Mouse (Mus musculus): ENCODE measurements around the gene Shank1. TPM values are rescaled to one million over a fixed set of nuclear protein-coding genes. Genes with fewer than 3 reads are reported as not detected.
A peak's percentile ranks its signal among the peaks of the same experiment; 100 is the strongest.

The Shank1 gene
- polyA plus RNA-seq, 1 experiment from 2014 or later = 6.9 TPM

DNA sequence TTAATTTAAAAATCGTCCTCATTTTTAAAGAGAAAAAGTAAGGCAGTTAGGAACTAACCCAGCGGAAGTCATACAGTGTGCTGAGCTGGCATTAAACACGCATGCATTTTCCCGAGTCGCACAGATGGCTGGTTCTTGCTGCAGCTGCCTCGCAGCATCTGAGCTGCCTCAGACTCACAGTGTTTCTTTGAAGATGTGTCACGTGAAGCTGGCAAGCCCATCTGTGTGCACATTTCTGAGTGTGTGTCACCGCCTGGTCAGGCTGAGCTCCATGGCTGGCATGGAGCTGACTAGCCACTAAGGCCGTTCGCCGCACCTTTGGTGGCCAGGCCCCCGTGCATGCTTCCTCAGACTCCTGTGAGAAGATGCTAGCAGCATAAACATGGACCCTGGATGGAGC, 72.5 kb downstream of the Shank1 start:
- ATAC-seq (ENCODE audit: low FRiP score) (no peak), DNase-seq (ENCODE audit: low spot score) (peak; percentile 19)
- no peaks in the 10 kb centered on the region; the same call in 1 of the 2 replicates for H3K4me1 ChIP-seq (replicated peaks; ENCODE audit: control insufficient read depth, insufficient read depth, low read length)
- H3K27ac ChIP-seq (ENCODE audit: low read depth, low read length) = peak overlapping the region; percentile 47; the same call in 1 of the 2 replicates
- H3K36me3 ChIP-seq (ENCODE audit: control insufficient read depth, insufficient read depth, low read length) = no peaks in the 10 kb centered on the region
- H3K4me2 ChIP-seq (replicated peaks; ENCODE audit: low read depth, low read length) = no peak overlapping the region
- H3K9ac ChIP-seq (ENCODE audit: low read depth, low read length) = no peak overlapping the region
- H3K4me3 ChIP-seq (ENCODE audit: low read depth, low read length) = no peak overlapping the region
- H3K27me3 ChIP-seq (ENCODE audit: control insufficient read depth, insufficient read depth, low read length) = peaks cover 4% of the 10 kb centered on the region; the same call in 1 of the 2 replicates
- WGBS = 77% methylated on average over 12 of the region's 12 CpGs
- H3K9me3 ChIP-seq (ENCODE audit: control insufficient read depth, low read length) = no peaks in the 10 kb centered on the region

DNA sequence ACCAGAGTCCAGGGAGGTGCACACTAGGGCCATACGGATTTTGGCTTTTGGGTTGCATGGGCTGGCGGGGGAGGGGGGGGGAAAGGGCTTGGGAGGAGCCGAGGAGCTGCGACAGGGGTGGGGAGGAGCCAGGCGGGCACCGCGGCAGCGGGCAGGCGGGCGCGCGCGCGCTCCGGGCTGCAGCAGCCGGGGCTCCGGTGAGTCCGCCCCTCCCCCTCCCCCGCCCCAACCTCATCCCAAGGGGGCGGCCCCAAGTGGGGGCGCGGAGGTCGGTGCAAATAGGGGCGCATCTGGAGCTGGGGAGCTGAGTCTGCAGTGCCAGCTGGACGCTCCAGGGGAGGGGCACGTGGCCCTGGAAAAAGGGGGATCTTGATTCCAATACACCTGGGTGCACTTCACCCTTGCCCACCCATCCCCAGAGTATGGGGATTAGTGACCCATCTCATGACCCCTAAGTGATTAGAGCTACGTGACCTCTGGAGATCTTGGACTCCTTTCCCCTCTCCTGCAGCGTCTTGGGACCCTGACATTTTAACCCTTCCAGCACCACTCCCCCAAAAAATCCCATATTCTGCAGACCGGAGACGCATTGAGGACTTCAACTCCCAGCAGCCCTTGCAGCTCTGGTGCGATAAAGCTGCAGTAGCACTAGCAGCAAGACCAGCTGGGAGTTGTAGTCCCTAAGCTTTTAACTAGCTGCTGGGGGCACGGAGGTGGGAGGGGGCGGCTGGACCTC, 74.1 kb downstream of the Shank1 start, which contains the start of gene Syt3:
Gene Syt3 (plus strand): TSS at position 123 of the 736 bp plus-strand sequence.
- Histone ChIP-seq H3K4me3 (ENCODE audit: low read depth, low read length) (peak within 1 kb of the TSS; percentile 45), H3K9ac (ENCODE audit: low read depth, low read length) (peak within 1 kb of the TSS; percentile 40), H3K36me3 (ENCODE audit: control insufficient read depth, insufficient read depth, low read length) (no peaks in the 10 kb centered on the region), H3K27ac (ENCODE audit: low read depth, low read length) (no peak within 1 kb of the TSS), H3K4me2 (replicated peaks; ENCODE audit: low read depth, low read length) (peak within 1 kb of the TSS; percentile 90), H3K27me3 (ENCODE audit: control insufficient read depth, insufficient read depth, low read length) (peaks cover 4% of the 10 kb centered on the region; the same call in 1 of the 2 replicates), H3K9me3 (ENCODE audit: control insufficient read depth, low read length) (no peaks in the 10 kb centered on the region), H3K4me1 (replicated peaks; ENCODE audit: control insufficient read depth, insufficient read depth, low read length) (no peaks in the 10 kb centered on the region; the same call in 1 of the 2 replicates)
- DNase-seq (ENCODE audit: low spot score) (peak; percentile 82), ATAC-seq (ENCODE audit: low FRiP score) (peak; percentile 87)
- WGBS = under 1% methylated on average over 24 of the region's 33 CpGs

DNA sequence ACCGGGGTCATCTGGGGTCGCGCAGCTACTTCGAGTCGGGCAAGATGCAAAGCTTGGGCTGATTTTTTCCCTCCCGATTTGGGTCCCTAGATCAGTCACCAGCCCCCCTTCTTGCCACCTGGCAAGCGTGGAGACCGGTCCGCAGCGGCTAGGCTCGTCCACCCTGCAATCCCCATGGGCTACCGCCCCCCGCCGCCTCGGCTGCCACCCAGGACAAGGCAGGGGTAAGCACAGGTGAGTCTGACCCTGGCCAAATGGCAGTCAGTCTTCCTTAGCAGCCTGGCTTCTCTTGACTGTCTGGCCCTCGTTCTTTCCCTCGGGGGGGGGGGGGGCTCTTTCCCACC, 74.6 kb downstream of the Shank1 start:
- no peak overlapping the region for H3K27ac ChIP-seq (ENCODE audit: low read depth, low read length)
- H3K27me3 ChIP-seq (ENCODE audit: control insufficient read depth, insufficient read depth, low read length) = peaks cover 4% of the 10 kb centered on the region; the same call in 1 of the 2 replicates
- peak overlapping the region; percentile 45 for H3K4me3 ChIP-seq (ENCODE audit: low read depth, low read length)
- H3K4me2 ChIP-seq (replicated peaks; ENCODE audit: low read depth, low read length) = peak overlapping the region; percentile 90
- DNase-seq (ENCODE audit: low spot score) (no peak), ATAC-seq (ENCODE audit: low FRiP score) (peak; percentile 73)
- no peaks in the 10 kb centered on the region for H3K36me3 ChIP-seq (ENCODE audit: control insufficient read depth, insufficient read depth, low read length)
- H3K9ac ChIP-seq (ENCODE audit: low read depth, low read length) = peak overlapping the region; percentile 29; the same call in 1 of the 2 replicates
- no peaks in the 10 kb centered on the region for H3K9me3 ChIP-seq (ENCODE audit: control insufficient read depth, low read length)
- under 1% methylated on average over 15 of the region's 17 CpGs for WGBS
- no peaks in the 10 kb centered on the region; the same call in 1 of the 2 replicates for H3K4me1 ChIP-seq (replicated peaks; ENCODE audit: control insufficient read depth, insufficient read depth, low read length)

DNA sequence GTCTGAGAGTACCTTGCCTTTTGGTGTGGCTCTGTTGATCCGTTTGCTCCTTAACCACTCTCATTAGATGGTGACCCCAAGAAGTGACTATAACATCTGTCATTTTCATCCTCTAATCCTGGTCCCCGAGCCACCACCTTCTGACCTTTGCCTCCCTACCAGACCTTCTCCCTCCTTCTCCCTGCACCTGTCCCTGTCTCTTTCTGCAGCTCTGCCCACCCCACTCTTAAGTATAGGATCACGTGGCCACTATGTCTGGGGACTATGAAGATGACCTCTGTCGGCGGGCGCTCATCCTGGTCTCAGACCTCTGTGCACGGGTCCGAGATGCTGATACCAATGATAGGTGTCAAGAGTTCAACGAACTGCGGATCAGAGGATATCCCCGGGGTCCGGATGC, 75.7 kb downstream of the Shank1 start, which contains the start of gene 1700008O03Rik:
Gene 1700008O03Rik (minus strand): TSS at position 101 of the 400 bp plus-strand sequence.
- H3K9me3 ChIP-seq (ENCODE audit: control insufficient read depth, low read length) = no peaks in the 10 kb centered on the region
- 82% methylated on average over 12 of the region's 12 CpGs for WGBS
- no peak within 1 kb of the TSS for H3K27ac ChIP-seq (ENCODE audit: low read depth, low read length)
- peak within 1 kb of the TSS; percentile 45 for H3K4me3 ChIP-seq (ENCODE audit: low read depth, low read length)
- no peaks in the 10 kb centered on the region for H3K36me3 ChIP-seq (ENCODE audit: control insufficient read depth, insufficient read depth, low read length)
- DNase-seq (ENCODE audit: low spot score) (no peak), ATAC-seq (ENCODE audit: low FRiP score) (no peak)
- H3K9ac ChIP-seq (ENCODE audit: low read depth, low read length) = peak within 1 kb of the TSS; percentile 29; the same call in 1 of the 2 replicates
- H3K27me3 ChIP-seq (ENCODE audit: control insufficient read depth, insufficient read depth, low read length) = peaks cover 4% of the 10 kb centered on the region; the same call in 1 of the 2 replicates
- H3K4me2 ChIP-seq (replicated peaks; ENCODE audit: low read depth, low read length) = peak within 1 kb of the TSS; percentile 90
- H3K4me1 ChIP-seq (replicated peaks; ENCODE audit: control insufficient read depth, insufficient read depth, low read length) = no peaks in the 10 kb centered on the region; the same call in 1 of the 2 replicates

DNA sequence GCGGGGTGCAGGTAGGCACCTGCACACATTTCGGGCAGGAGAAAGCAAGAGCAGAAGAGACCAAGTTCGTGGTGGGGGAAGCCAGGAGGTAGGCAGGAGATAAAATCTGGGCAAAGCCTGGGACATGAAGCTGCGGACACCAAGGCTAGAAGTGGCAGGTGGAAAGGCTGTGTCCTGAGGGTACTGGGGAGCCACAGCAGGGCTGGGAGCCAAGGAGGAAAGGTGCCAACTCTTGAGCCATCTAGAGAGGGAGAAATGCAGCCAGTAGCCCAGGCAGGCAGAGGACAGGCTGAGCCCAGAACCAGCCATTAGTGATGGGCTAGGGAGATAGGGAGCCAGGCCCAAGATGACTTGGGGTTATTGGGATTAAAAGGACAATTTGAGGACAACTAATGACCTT, 81.8 kb downstream of the Shank1 start:
- Histone ChIP-seq H3K4me3 (ENCODE audit: low read depth, low read length) (no peak overlapping the region), H3K27ac (ENCODE audit: low read depth, low read length) (no peak overlapping the region), H3K27me3 (ENCODE audit: control insufficient read depth, insufficient read depth, low read length) (no peaks in the 10 kb centered on the region), H3K4me1 (replicated peaks; ENCODE audit: control insufficient read depth, insufficient read depth, low read length) (no peaks in the 10 kb centered on the region), H3K9me3 (ENCODE audit: control insufficient read depth, low read length) (no peaks in the 10 kb centered on the region), H3K4me2 (replicated peaks; ENCODE audit: low read depth, low read length) (no peak overlapping the region), H3K36me3 (ENCODE audit: control insufficient read depth, insufficient read depth, low read length) (no peaks in the 10 kb centered on the region), H3K9ac (ENCODE audit: low read depth, low read length) (no peak overlapping the region)
- 87% methylated on average over 4 of the region's 4 CpGs for WGBS
- DNase-seq (ENCODE audit: low spot score) (no peak), ATAC-seq (ENCODE audit: low FRiP score) (no peak)

DNA sequence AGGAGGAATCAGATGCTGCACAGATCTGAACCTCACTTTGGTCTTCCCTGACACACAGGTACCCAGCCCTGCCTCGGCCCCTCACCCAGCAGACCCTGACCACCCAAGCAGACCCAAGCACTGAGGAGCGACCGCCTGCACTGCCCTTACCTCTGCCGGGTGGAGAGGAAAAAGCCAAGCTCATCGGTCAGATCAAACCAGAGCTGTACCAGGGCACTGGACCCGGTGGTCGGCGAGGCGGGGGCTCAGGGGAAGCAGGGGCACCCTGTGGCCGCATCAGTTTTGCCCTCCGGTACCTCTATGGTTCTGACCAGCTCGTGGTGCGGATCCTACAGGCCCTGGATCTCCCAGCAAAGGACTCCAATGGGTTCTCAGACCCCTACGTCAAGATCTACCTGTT, 82.3 kb downstream of the Shank1 start:
- Histone ChIP-seq H3K9ac (ENCODE audit: low read depth, low read length) (no peak overlapping the region), H3K9me3 (ENCODE audit: control insufficient read depth, low read length) (no peaks in the 10 kb centered on the region), H3K4me2 (replicated peaks; ENCODE audit: low read depth, low read length) (no peak overlapping the region), H3K4me1 (replicated peaks; ENCODE audit: control insufficient read depth, insufficient read depth, low read length) (no peaks in the 10 kb centered on the region), H3K4me3 (ENCODE audit: low read depth, low read length) (no peak overlapping the region), H3K36me3 (ENCODE audit: control insufficient read depth, insufficient read depth, low read length) (no peaks in the 10 kb centered on the region), H3K27ac (ENCODE audit: low read depth, low read length) (no peak overlapping the region), H3K27me3 (ENCODE audit: control insufficient read depth, insufficient read depth, low read length) (no peaks in the 10 kb centered on the region)
- no peak for ATAC-seq (ENCODE audit: low FRiP score)
- no peak for DNase-seq (ENCODE audit: low spot score)
- 84% methylated on average over 14 of the region's 14 CpGs for WGBS

DNA sequence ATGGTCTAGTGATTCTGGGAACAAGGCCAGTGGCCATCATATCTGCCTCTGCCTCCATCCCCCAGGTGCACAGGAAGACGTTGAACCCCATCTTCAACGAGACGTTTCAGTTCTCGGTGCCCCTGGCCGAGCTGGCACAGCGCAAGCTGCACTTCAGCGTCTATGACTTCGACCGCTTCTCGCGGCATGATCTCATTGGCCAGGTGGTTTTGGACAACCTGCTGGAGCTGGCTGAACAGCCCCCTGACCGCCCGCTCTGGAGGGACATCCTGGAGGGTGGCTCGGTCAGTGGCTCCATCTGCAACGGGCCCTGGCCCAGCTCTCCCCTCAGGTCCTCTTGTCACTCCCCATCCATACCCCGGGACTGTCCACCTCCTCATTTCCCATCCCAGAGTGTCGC, 83.2 kb downstream of the Shank1 start:
- ATAC-seq (ENCODE audit: low FRiP score) (no peak), DNase-seq (ENCODE audit: low spot score) (no peak)
- no peak overlapping the region for H3K4me2 ChIP-seq (replicated peaks; ENCODE audit: low read depth, low read length)
- no peak overlapping the region for H3K9ac ChIP-seq (ENCODE audit: low read depth, low read length)
- H3K4me3 ChIP-seq (ENCODE audit: low read depth, low read length) = no peak overlapping the region
- no peak overlapping the region for H3K27ac ChIP-seq (ENCODE audit: low read depth, low read length)
- 91% methylated on average over 17 of the region's 17 CpGs for WGBS
- H3K36me3 ChIP-seq (ENCODE audit: control insufficient read depth, insufficient read depth, low read length) = no peaks in the 10 kb centered on the region
- no peaks in the 10 kb centered on the region for H3K4me1 ChIP-seq (replicated peaks; ENCODE audit: control insufficient read depth, insufficient read depth, low read length)
- H3K27me3 ChIP-seq (ENCODE audit: control insufficient read depth, insufficient read depth, low read length) = no peaks in the 10 kb centered on the region
- no peaks in the 10 kb centered on the region for H3K9me3 ChIP-seq (ENCODE audit: control insufficient read depth, low read length)

DNA sequence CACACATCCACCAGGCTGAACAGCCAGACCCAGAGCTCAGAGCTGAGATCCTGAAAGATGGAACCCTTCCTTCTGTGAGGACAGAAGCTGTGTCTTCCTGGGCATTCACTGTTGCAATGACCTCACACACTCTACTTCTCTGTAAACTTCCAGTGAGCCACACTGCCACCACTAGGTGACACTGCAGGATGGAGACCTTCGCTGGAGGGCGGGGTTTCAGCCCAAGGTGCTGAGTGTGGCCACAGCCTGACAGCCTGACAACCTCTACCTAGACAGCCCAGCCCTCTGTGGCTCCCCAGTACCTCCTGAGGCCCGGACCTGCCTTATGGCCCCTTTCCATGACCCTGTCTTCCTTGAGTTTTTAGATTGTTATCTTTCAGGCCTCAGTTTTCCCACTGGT, 88.5 kb downstream of the Shank1 start:
- ATAC-seq (ENCODE audit: low FRiP score) = peak; percentile 75

DNA sequence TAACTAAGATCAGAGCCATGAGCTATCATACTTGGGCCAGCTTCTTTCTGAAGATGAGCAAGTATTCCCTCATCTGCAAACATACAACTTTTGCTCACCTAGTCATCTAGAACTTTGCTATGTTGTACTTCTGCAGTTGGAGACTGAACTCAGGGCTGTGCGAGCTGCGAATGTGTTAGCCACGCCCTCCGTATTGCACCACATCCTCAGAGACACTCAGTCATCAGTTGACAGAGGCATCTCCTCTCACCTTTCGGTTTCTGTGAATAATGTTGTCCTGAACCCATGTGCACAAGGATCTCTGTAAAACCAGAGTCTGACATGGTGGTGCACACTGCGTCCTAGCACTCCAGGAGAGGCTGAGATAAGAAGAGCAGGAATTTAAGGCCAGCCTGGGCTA, 91.6 kb downstream of the Shank1 start:
- Histone ChIP-seq H3K4me2 (replicated peaks; ENCODE audit: low read depth, low read length) (no peak overlapping the region), H3K4me1 (replicated peaks; ENCODE audit: control insufficient read depth, insufficient read depth, low read length) (no peaks in the 10 kb centered on the region), H3K27ac (ENCODE audit: low read depth, low read length) (no peak overlapping the region), H3K27me3 (ENCODE audit: control insufficient read depth, insufficient read depth, low read length) (peaks cover 3% of the 10 kb centered on the region; the same call in 1 of the 2 replicates), H3K9ac (ENCODE audit: low read depth, low read length) (no peak overlapping the region), H3K36me3 (ENCODE audit: control insufficient read depth, insufficient read depth, low read length) (no peaks in the 10 kb centered on the region), H3K4me3 (ENCODE audit: low read depth, low read length) (no peak overlapping the region), H3K9me3 (ENCODE audit: control insufficient read depth, low read length) (no peaks in the 10 kb centered on the region)
- DNase-seq (ENCODE audit: low spot score) = no peak
- 83% methylated on average over 6 of the region's 6 CpGs for WGBS
- no peak for ATAC-seq (ENCODE audit: low FRiP score)

More for the DNA sequence above, 88.5 kb downstream of the Shank1 start:
- no peak overlapping the region for H3K4me2 ChIP-seq (replicated peaks; ENCODE audit: low read depth, low read length)
- H3K9ac ChIP-seq (ENCODE audit: low read depth, low read length) = no peak overlapping the region
- H3K9me3 ChIP-seq (ENCODE audit: control insufficient read depth, low read length) = no peaks in the 10 kb centered on the region
- DNase-seq (ENCODE audit: low spot score) = peak; percentile 67
- WGBS = 7% methylated on average over 3 of the region's 3 CpGs
- H3K27ac ChIP-seq (ENCODE audit: low read depth, low read length) = no peak overlapping the region
- no peaks in the 10 kb centered on the region for H3K4me1 ChIP-seq (replicated peaks; ENCODE audit: control insufficient read depth, insufficient read depth, low read length)
- no peaks in the 10 kb centered on the region for H3K27me3 ChIP-seq (ENCODE audit: control insufficient read depth, insufficient read depth, low read length)
- H3K4me3 ChIP-seq (ENCODE audit: low read depth, low read length) = no peak overlapping the region
- H3K36me3 ChIP-seq (ENCODE audit: control insufficient read depth, insufficient read depth, low read length) = no peaks in the 10 kb centered on the region

Measured in hindbrain, embryonic 11.5 days (tissue).